Mouse (Mus musculus) lung, postnatal 0 days (tissue): ENCODE results near the gene Rbak. TPM values are rescaled to one million over a fixed set of nuclear protein-coding genes. Genes with fewer than 3 reads are reported as not detected.
"Not testable (repeated sequence)": the region's sequence is repeated elsewhere in the genome, so short reads cannot be mapped to it uniquely, and the experiment has no call there.

Source experiments
- ATAC-seq: fragments of 200-750 bp; cut with Nextera tagmentation; 2 replicates; pipeline ENCODE4 v1.8.0; 2017; ENCODE audit warnings: moderate library complexity
- DNase-seq: peaks from one replicate; pipeline ENCODE4 v3.0.0-alpha.2; 2016; ENCODE audit warnings: low spot score
- H3K27ac ChIP-seq: fragments of 300-500 bp; sonication (generic); 2 replicates; pipeline ENCODE4 v1.5.1; 2014; ENCODE audit warnings: antibody characterized with exemption, mild to moderate bottlenecking, low read length, mixed read lengths
- H3K27me3 ChIP-seq: fragments of 300-500 bp; sonication (generic); replicated peaks from 2 replicates; pipeline ENCODE4 v1.6.1; 2014; ENCODE audit warnings: low read length, mixed read lengths; ENCODE audit not compliant: insufficient read depth
- H3K36me3 ChIP-seq: fragments of 300-500 bp; sonication (generic); 2 replicates; pipeline ENCODE4 v1.6.1; 2014; ENCODE audit warnings: low read length, mixed read lengths; ENCODE audit not compliant: insufficient read depth
- H3K4me1 ChIP-seq: fragments of 300-500 bp; sonication (generic); 2 replicates; pipeline ENCODE4 v1.6.1; 2014; ENCODE audit warnings: antibody characterized with exemption, low read depth, low read length, mixed read lengths; ENCODE audit not compliant: insufficient read depth
- H3K4me2 ChIP-seq: fragments of 300-500 bp; sonication (generic); replicated peaks from 2 replicates; pipeline ENCODE4 v1.6.1; 2014; ENCODE audit warnings: low read depth, mild to moderate bottlenecking, low read length, moderate library complexity, mixed read lengths
- H3K4me3 ChIP-seq: fragments of 300-500 bp; sonication (generic); 2 replicates; pipeline ENCODE4 v1.5.1; 2014; ENCODE audit warnings: low read depth, low read length
- H3K9ac ChIP-seq: fragments of 300-500 bp; sonication (generic); replicated peaks from 2 replicates; pipeline ENCODE4 v1.6.1; 2014; ENCODE audit warnings: low read depth, mild to moderate bottlenecking
- H3K9me3 ChIP-seq: fragments of 300-500 bp; sonication (generic); 2 replicates; pipeline ENCODE4 v1.6.1; 2016; ENCODE audit warnings: low read length, mixed read lengths
- CTCF ChIP-seq: IDR thresholded peaks from 2 replicates; pipeline ENCODE4 v1.5.1; 2016; ENCODE audit warnings: antibody characterized with exemption, mild to moderate bottlenecking
- EP300 ChIP-seq: IDR thresholded peaks from 2 replicates; pipeline ENCODE4 v1.6.1; 2016; ENCODE audit warnings: antibody characterized with exemption, mild to moderate bottlenecking, control low read depth
- WGBS: fragments of 180-500 bp; shearing (Covaris S2); extraction: QIAGEN DNeasy Blood & Tissue Kit; methylation state at CpG from one replicate; pipeline ENCODE4 v1.1.7; 2014; 5-methylcytosine and 5-hydroxymethylcytosine counted together
- polyA plus RNA-seq: library from polyadenylated mRNA; unstranded; fragments of >200 nt; fragmentation: Nextera tagmentation; extraction: Ambion mirVana; gene quantifications from 2 replicates; pipeline ENCODE4 v1.2.1, GENCODE M21; 2015

Gene Rbak
- polyA plus RNA-seq, 1 experiment from 2014 or later, result 9.1 TPM

DNA sequence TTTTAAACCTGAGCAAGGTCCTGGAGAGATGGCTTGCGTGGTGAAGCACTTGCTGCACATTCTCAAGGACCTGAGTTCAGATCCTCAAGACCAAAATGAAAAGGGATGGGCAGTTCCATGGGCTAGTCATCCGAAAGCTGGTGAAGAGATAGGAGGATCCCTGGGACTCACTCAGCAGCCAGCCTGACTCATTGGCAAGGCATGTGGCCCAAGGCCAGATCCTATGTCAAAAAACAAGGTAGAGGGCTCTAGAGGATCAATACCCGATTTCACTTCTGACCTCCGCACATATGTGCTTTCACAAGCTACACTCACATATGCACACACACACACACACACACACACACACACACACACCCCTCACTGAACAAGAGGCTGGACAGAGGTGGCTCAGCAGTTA is 15.9 kb upstream of the Rbak start:
- no peak overlapping the region for H3K4me3 ChIP-seq
- no peaks in the 10 kb centered on the region for H3K36me3 ChIP-seq
- H3K4me1 ChIP-seq, result no peaks in the 10 kb centered on the region
- no peaks in the 10 kb centered on the region for H3K9me3 ChIP-seq
- no peaks in the 10 kb centered on the region for H3K27me3 ChIP-seq
- TF ChIP-seq CTCF (no peak), EP300 (no peak)
- ATAC-seq (no peak), DNase-seq (no peak)
- WGBS, result 49% methylated on average over 4 of the region's 4 CpGs
- no peak overlapping the region for H3K4me2 ChIP-seq
- no peak overlapping the region for H3K9ac ChIP-seq
- H3K27ac ChIP-seq, result no peak overlapping the region

DNA sequence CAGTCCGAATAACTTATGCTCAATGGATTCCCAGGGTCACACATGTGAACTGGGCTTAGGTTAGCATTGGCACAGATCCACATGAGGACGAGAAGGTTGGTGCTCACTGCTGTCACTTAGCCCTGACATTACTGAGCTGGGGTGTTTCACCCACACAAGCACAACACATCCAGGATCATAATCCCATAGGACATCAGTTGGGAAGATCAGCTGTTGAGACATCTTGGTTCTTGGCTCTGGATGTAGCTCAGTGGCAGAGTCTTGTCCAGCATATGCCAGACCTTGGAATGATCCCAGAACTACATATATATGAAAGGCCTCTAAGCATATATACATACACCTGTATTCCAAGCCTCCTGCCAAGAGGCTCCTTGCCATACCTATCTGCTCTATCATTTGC is 14.6 kb upstream of the Rbak start:
- WGBS, result 62% methylated on average over 2 of the region's 2 CpGs
- H3K4me2 ChIP-seq, result no peak overlapping the region
- ATAC-seq (no peak), DNase-seq (no peak)
- H3K4me1 ChIP-seq, result no peaks in the 10 kb centered on the region
- no peak overlapping the region for H3K27ac ChIP-seq
- H3K36me3 ChIP-seq, result no peaks in the 10 kb centered on the region
- no peak overlapping the region for H3K4me3 ChIP-seq
- no peaks in the 10 kb centered on the region for H3K27me3 ChIP-seq
- H3K9ac ChIP-seq, result no peak overlapping the region
- no peaks in the 10 kb centered on the region for H3K9me3 ChIP-seq
- no peak for TF ChIP-seq CTCF

DNA sequence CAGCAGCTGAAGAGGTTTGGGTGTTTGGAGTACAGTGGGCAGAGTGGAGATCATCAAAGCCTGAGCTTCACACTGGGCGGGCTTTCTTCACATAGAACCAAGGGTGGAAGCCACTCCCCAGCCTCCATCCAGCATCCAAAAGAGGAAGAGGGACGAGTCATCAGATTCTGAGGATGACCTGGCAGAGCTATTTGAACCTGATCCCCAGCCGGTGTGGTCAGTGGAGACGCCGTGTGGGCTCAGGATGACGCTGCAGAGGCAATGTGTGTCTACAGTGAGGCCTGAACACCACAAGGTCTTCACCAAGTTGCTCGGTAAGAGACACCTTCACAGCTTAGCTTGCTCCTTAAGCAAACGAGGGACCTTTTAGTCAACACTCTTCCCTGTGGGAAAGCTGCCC is 14.2 kb upstream of the Rbak start:
- H3K36me3 ChIP-seq, H3K4me3 ChIP-seq, H3K9me3 ChIP-seq, H3K27me3 ChIP-seq, H3K4me1 ChIP-seq, ATAC-seq, H3K27ac ChIP-seq, H3K9ac ChIP-seq, DNase-seq, H3K4me2 ChIP-seq: not testable (repeated sequence)
- WGBS, result 49% methylated on average over 8 of the region's 8 CpGs

DNA sequence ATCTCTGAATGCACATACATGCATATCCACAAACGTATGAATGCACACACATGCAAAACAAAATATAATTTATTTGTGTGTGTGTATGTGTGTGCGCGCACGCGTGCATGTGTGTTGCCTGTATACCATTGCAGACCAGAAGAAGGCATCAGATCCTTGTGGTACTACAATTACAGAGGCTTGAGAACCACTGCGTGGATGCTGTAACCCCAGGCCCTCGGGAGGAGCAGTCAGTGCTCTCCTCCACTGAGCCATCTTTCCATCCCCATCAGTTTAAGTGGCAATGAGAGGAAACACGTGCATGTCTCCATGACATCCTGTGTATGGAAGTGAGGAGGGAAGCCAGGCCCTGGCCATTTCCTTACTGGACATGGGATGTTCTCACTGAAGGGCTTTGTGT is 12.2 kb upstream of the Rbak start:
- 81% methylated on average over 8 of the region's 8 CpGs for whole genome bisulfite sequencing
- no peak overlapping the region for H3K4me3 ChIP-seq

DNA sequence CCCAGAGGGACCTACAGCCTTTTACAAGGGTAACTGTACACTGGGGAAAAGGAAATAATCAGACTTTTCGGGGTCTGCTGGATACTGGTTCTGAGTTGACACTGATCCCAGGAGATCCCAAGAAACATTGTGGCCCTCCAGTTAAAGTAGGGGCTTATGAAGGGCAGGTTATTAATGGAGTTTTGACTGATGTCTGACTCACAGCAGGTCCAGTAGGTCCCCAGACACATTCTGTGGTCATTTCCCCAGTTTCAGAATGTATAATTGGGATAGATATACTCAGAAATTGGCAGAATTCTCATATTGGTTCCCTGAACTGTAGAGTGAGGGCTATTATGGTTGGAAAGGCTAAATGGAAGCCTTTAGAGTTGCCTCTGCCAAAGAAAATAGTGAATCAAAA is 7.4 kb upstream of the Rbak start:
- H3K27me3 ChIP-seq, ATAC-seq, H3K9me3 ChIP-seq, H3K4me1 ChIP-seq, H3K36me3 ChIP-seq, DNase-seq, H3K27ac ChIP-seq, H3K4me2 ChIP-seq, H3K9ac ChIP-seq, H3K4me3 ChIP-seq: not testable (repeated sequence)
- no CpG with 5 or more reads among the region's 1 CpGs for WGBS

More for the DNA sequence above, 12.2 kb upstream of the Rbak start:
- Histone ChIP-seq H3K9ac (no peak overlapping the region), H3K9me3 (no peaks in the 10 kb centered on the region), H3K4me2 (no peak overlapping the region), H3K4me1 (no peaks in the 10 kb centered on the region), H3K36me3 (no peaks in the 10 kb centered on the region), H3K27me3 (no peaks in the 10 kb centered on the region), H3K27ac (no peak overlapping the region)
- TF ChIP-seq CTCF (no peak), EP300 (no peak)
- DNase-seq (no peak), ATAC-seq (no peak)

DNA sequence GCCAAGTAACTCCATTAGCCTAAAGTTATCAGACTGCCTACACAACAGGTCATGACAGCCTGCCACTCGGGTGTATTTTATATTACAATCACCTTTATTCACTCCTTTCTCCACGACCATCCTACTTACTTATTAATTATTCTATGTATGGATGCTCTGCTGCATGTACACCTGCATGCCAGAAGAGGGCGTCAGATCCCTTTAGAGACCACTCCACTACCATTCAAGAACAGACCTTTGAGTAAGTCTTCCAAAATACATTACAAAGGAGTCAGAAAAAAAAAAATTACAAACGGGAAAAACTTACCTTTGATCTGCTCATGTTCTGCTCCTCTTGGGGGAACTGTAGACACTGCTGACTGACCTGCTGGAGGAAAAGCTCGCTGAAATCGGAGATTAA is 1.4 kb downstream of the Rbak start:
- no peak overlapping the region for H3K27ac ChIP-seq
- DNase-seq, result peak; percentile 51
- TF ChIP-seq EP300, result no peak
- peak; percentile 67 for TF ChIP-seq CTCF
- H3K9me3 ChIP-seq, result no peaks in the 10 kb centered on the region
- H3K36me3 ChIP-seq, result peaks cover 32% of the 10 kb centered on the region; the same call in 1 of the 2 replicates
- H3K9ac ChIP-seq, result no peak overlapping the region
- H3K27me3 ChIP-seq, result no peaks in the 10 kb centered on the region
- peaks cover 10% of the 10 kb centered on the region; the same call in 1 of the 2 replicates for H3K4me1 ChIP-seq
- 31% methylated on average over 6 of the region's 6 CpGs for WGBS
- no peak overlapping the region for H3K4me3 ChIP-seq
- no peak for ATAC-seq
- no peak overlapping the region for H3K4me2 ChIP-seq

DNA sequence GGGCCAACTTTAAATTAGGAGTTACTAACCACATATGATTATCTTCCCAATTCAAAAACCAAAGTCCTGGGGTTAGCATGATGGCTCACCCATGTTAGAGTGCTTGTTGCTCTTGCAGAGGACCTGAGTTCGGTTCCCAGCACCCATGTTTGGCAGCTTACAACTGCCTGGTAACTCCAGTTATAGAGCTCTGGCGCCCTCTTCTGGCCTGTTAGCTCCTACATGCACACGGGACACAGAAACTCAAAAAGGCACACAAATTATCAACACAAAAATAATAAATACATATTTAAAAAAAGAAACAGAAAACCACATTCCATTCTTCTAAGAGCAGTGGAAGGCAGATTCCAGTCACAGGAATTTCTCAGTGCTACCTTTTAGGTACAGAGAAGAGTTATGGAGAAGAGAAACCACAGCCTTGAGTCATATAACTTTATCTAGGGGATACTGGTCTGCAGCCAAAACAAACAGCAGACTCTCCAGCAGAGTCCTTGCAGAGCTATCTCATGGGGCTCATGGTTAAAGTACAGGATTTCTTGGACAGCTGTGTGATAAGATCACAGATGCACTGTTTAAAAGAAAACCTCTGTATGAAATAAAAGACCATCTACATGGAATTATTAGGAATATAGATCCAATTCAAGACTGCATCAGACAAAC is 2.9 kb downstream of the Rbak start:
- no peak overlapping the region for H3K4me3 ChIP-seq
- no peak for DNase-seq
- H3K9ac ChIP-seq, result no peak overlapping the region
- TF ChIP-seq EP300, result no peak
- peak; percentile 17; the same call in 1 of the 2 replicates for TF ChIP-seq CTCF
- no peak overlapping the region for H3K4me2 ChIP-seq
- H3K27me3 ChIP-seq, result no peaks in the 10 kb centered on the region
- H3K27ac ChIP-seq, result no peak overlapping the region
- ATAC-seq, result no peak
- WGBS, result 91% methylated on average over 3 of the region's 3 CpGs
- H3K36me3 ChIP-seq, result peaks cover 46% of the 10 kb centered on the region; the same call in 1 of the 2 replicates
- peaks cover 10% of the 10 kb centered on the region; the same call in 1 of the 2 replicates for H3K4me1 ChIP-seq
- no peaks in the 10 kb centered on the region for H3K9me3 ChIP-seq
